Mouse (Mus musculus): ENCODE results near the gene Tceal7. TPM values are rescaled to one million over a fixed set of nuclear protein-coding genes. Genes with fewer than 3 reads are reported as not detected.

Tceal7 gene
- total and polyA plus RNA-seq, 2 experiments from 2014 or later, result 5.8 to 6.2 TPM

GRCm38 (mm10) chrX:136243181-136243580, 28.6 kb downstream of the Tceal7 start:
- WGBS, result 92% methylated on average over 2 of the region's 2 CpGs
- no peak overlapping the region for H3K4me2 ChIP-seq (ENCODE audit: low read depth, low read length, poor library complexity, severe bottlenecking)
- H3K4me3 ChIP-seq (ENCODE audit: low read depth, low read length), result no peak overlapping the region

GRCm38 (mm10) chrX:136244574-136245229, 30.1 kb downstream of the Tceal7 start, which contains the start of gene Tceal9:
Tceal9 (plus strand) TSS chrX:136245079.
- peak within 1 kb of the TSS; percentile 64 for H3K9ac ChIP-seq (replicated peaks; ENCODE audit: low read length, poor library complexity, severe bottlenecking)
- H3K36me3 ChIP-seq (ENCODE audit: insufficient read depth, low read length), result no peaks in the 10 kb centered on the region
- WGBS, result 24% methylated on average over 20 of the region's 20 CpGs
- peak within 1 kb of the TSS; percentile 49 for H3K4me2 ChIP-seq (ENCODE audit: low read depth, low read length, poor library complexity, severe bottlenecking)
- no peaks in the 10 kb centered on the region for H3K9me3 ChIP-seq (ENCODE audit: low read length)
- DNase-seq (ENCODE audit: low spot score) (peak; percentile 92), ATAC-seq (ENCODE audit: low FRiP score) (peak; percentile 92)
- H3K27ac ChIP-seq (ENCODE audit: low read depth, low read length), result peak within 1 kb of the TSS; percentile 73
- H3K4me3 ChIP-seq (ENCODE audit: low read depth, low read length), result peak within 1 kb of the TSS; percentile 52
- no peak for TF ChIP-seq CTCF (IDR thresholded peaks at IDR 0.05)
- no peaks in the 10 kb centered on the region for H3K4me1 ChIP-seq (ENCODE audit: insufficient read depth, low read length)
- H3K27me3 ChIP-seq (ENCODE audit: insufficient read depth, low read length), result no peaks in the 10 kb centered on the region

More at GRCm38 (mm10) chrX:136243181-136243580, 28.6 kb downstream of the Tceal7 start:
- no peak for ATAC-seq (ENCODE audit: low FRiP score)
- Histone ChIP-seq H3K27ac (ENCODE audit: low read depth, low read length) (no peak overlapping the region), H3K27me3 (ENCODE audit: insufficient read depth, low read length) (no peaks in the 10 kb centered on the region), H3K4me1 (ENCODE audit: insufficient read depth, low read length) (no peaks in the 10 kb centered on the region), H3K36me3 (ENCODE audit: insufficient read depth, low read length) (no peaks in the 10 kb centered on the region), H3K9ac (replicated peaks; ENCODE audit: low read length, poor library complexity, severe bottlenecking) (no peak overlapping the region), H3K9me3 (ENCODE audit: low read length) (no peaks in the 10 kb centered on the region)
- no peak for TF ChIP-seq CTCF (IDR thresholded peaks at IDR 0.05)
- no peak for DNase-seq (ENCODE audit: low spot score)

GRCm38 (mm10) chrX:136245521-136246071, 31.0 kb downstream of the Tceal7 start:
- DNase-seq (ENCODE audit: low spot score) (peak; percentile 54), ATAC-seq (ENCODE audit: low FRiP score) (peak; percentile 82)
- Histone ChIP-seq H3K4me1 (ENCODE audit: insufficient read depth, low read length) (no peaks in the 10 kb centered on the region), H3K4me2 (ENCODE audit: low read depth, low read length, poor library complexity, severe bottlenecking) (peak overlapping the region; percentile 49), H3K9ac (replicated peaks; ENCODE audit: low read length, poor library complexity, severe bottlenecking) (peak overlapping the region; percentile 64), H3K27ac (ENCODE audit: low read depth, low read length) (peak overlapping the region; percentile 73), H3K27me3 (ENCODE audit: insufficient read depth, low read length) (no peaks in the 10 kb centered on the region), H3K36me3 (ENCODE audit: insufficient read depth, low read length) (no peaks in the 10 kb centered on the region), H3K4me3 (ENCODE audit: low read depth, low read length) (peak overlapping the region; percentile 52), H3K9me3 (ENCODE audit: low read length) (no peaks in the 10 kb centered on the region)
- no peak for TF ChIP-seq CTCF (IDR thresholded peaks at IDR 0.05)
- 15% methylated on average over 13 of the region's 15 CpGs for WGBS

- H3K27ac ChIP-seq (ENCODE audit: low read depth, low read length), result no peak overlapping the region
- no peak for TF ChIP-seq CTCF (IDR thresholded peaks at IDR 0.05)
- H3K4me3 ChIP-seq (ENCODE audit: low read depth, low read length), result no peak overlapping the region
- 79% methylated on average over 6 of the region's 6 CpGs for WGBS
- no peaks in the 10 kb centered on the region for H3K4me1 ChIP-seq (ENCODE audit: insufficient read depth, low read length)
- H3K27me3 ChIP-seq (ENCODE audit: insufficient read depth, low read length), result no peaks in the 10 kb centered on the region
- no peak overlapping the region for H3K4me2 ChIP-seq (ENCODE audit: low read depth, low read length, poor library complexity, severe bottlenecking)
- H3K36me3 ChIP-seq (ENCODE audit: insufficient read depth, low read length), result no peaks in the 10 kb centered on the region
- ATAC-seq (ENCODE audit: low FRiP score) (no peak), DNase-seq (ENCODE audit: low spot score) (no peak)
- H3K9me3 ChIP-seq (ENCODE audit: low read length), result no peaks in the 10 kb centered on the region
- H3K9ac ChIP-seq (replicated peaks; ENCODE audit: low read length, poor library complexity, severe bottlenecking), result no peak overlapping the region
Observed at GRCm38 (mm10) chrX:136248811-136249210, 34.2 kb downstream of the Tceal7 start.

- Histone ChIP-seq H3K4me3 (ENCODE audit: low read depth, low read length) (no peak overlapping the region), H3K4me2 (ENCODE audit: low read depth, low read length, poor library complexity, severe bottlenecking) (no peak overlapping the region), H3K36me3 (ENCODE audit: insufficient read depth, low read length) (no peaks in the 10 kb centered on the region), H3K27ac (ENCODE audit: low read depth, low read length) (no peak overlapping the region), H3K9me3 (ENCODE audit: low read length) (no peaks in the 10 kb centered on the region), H3K27me3 (ENCODE audit: insufficient read depth, low read length) (no peaks in the 10 kb centered on the region), H3K4me1 (ENCODE audit: insufficient read depth, low read length) (no peaks in the 10 kb centered on the region), H3K9ac (replicated peaks; ENCODE audit: low read length, poor library complexity, severe bottlenecking) (no peak overlapping the region)
- DNase-seq (ENCODE audit: low spot score), result no peak
- no peak for TF ChIP-seq CTCF (IDR thresholded peaks at IDR 0.05)
- no peak for ATAC-seq (ENCODE audit: low FRiP score)
- 78% methylated on average over 7 of the region's 7 CpGs for WGBS
Observed at GRCm38 (mm10) chrX:136249671-136250070, 35.1 kb downstream of the Tceal7 start.

- Histone ChIP-seq H3K4me2 (ENCODE audit: low read depth, low read length, poor library complexity, severe bottlenecking) (no peak overlapping the region), H3K4me1 (ENCODE audit: insufficient read depth, low read length) (no peaks in the 10 kb centered on the region), H3K9me3 (ENCODE audit: low read length) (no peaks in the 10 kb centered on the region), H3K4me3 (ENCODE audit: low read depth, low read length) (no peak overlapping the region), H3K27me3 (ENCODE audit: insufficient read depth, low read length) (no peaks in the 10 kb centered on the region), H3K9ac (replicated peaks; ENCODE audit: low read length, poor library complexity, severe bottlenecking) (no peak overlapping the region), H3K36me3 (ENCODE audit: insufficient read depth, low read length) (no peaks in the 10 kb centered on the region), H3K27ac (ENCODE audit: low read depth, low read length) (no peak overlapping the region)
- no peak for TF ChIP-seq CTCF (IDR thresholded peaks at IDR 0.05)
- 47% methylated on average over 6 of the region's 6 CpGs for WGBS
- ATAC-seq (ENCODE audit: low FRiP score), result no peak
- no peak for DNase-seq (ENCODE audit: low spot score)
Observed at GRCm38 (mm10) chrX:136252023-136252729, 37.6 kb downstream of the Tceal7 start.

All from midbrain, postnatal 0 days (tissue).